Mouse (Mus musculus): ENCODE data around the gene Lce1f. TPM values are rescaled to one million over a fixed set of nuclear protein-coding genes. Genes with fewer than 3 reads are reported as not detected.

Gene Lce1f
- polyA plus RNA-seq, 1 experiment from 2014 or later = not detected

- Histone ChIP-seq H3K9me3 (no peaks in the 10 kb centered on the region), H3K4me2 (replicated peaks) (no peak within 1 kb of the TSS), H3K27me3 (no peaks in the 10 kb centered on the region), H3K9ac (replicated peaks) (no peak within 1 kb of the TSS), H3K27ac (replicated peaks) (no peak within 1 kb of the TSS), H3K4me1 (no peaks in the 10 kb centered on the region), H3K36me3 (no peaks in the 10 kb centered on the region), H3K4me3 (no peak within 1 kb of the TSS)
- ATAC-seq (ENCODE audit: low FRiP score, low read depth) = no peak
Measured at GRCm38 (mm10) chr3:92670215-92670614, 49.9 kb downstream of the Lce1f start, which contains the start of gene Lce1a2. Lce1a2 (minus strand) TSS chr3:92670315.

Other genes with a start within 250 kb of the Lce1f start
- gene Sprr1a, start 234.5 kb downstream of the Lce1f start, polyA plus RNA-seq (2016; fragmentation: Nextera tagmentation; extraction: Ambion mirVana) = not detected in 2 replicates
- gene Sprr4, start 219.9 kb downstream of the Lce1f start, polyA plus RNA-seq (2016; fragmentation: Nextera tagmentation; extraction: Ambion mirVana) = not detected in 2 replicates
- gene 2310046K23Rik, start 185.8 kb downstream of the Lce1f start, polyA plus RNA-seq (2016; fragmentation: Nextera tagmentation; extraction: Ambion mirVana) = not detected in 2 replicates
- gene Ivl, start 146.6 kb downstream of the Lce1f start, polyA plus RNA-seq (2016; fragmentation: Nextera tagmentation; extraction: Ambion mirVana) = not detected in 2 replicates
- gene Smcp, start 131.4 kb downstream of the Lce1f start, polyA plus RNA-seq (2016; fragmentation: Nextera tagmentation; extraction: Ambion mirVana) = not detected in 2 replicates
- not detected in 2 replicates for gene 2210017I01Rik, start 112.9 kb downstream of the Lce1f start, polyA plus RNA-seq (2016; fragmentation: Nextera tagmentation; extraction: Ambion mirVana)
- gene Lce6a, start 98.7 kb downstream of the Lce1f start, polyA plus RNA-seq (2016; fragmentation: Nextera tagmentation; extraction: Ambion mirVana) = not detected in 2 replicates
- gene Lce1a1, start 72.0 kb downstream of the Lce1f start, polyA plus RNA-seq (2016; fragmentation: Nextera tagmentation; extraction: Ambion mirVana) = not detected in 2 replicates
- gene Lce1b, start 63.4 kb downstream of the Lce1f start, polyA plus RNA-seq (2016; fragmentation: Nextera tagmentation; extraction: Ambion mirVana) = not detected in 2 replicates
- gene Lce1a2, start 50.0 kb downstream of the Lce1f start, polyA plus RNA-seq (2016; fragmentation: Nextera tagmentation; extraction: Ambion mirVana) = not detected in 2 replicates
- not detected in 2 replicates for gene Lce1c, start 41.1 kb downstream of the Lce1f start, polyA plus RNA-seq (2016; fragmentation: Nextera tagmentation; extraction: Ambion mirVana)
- not detected in 2 replicates for gene Lce1d, start 33.1 kb downstream of the Lce1f start, polyA plus RNA-seq (2016; fragmentation: Nextera tagmentation; extraction: Ambion mirVana)
- not detected in 2 replicates for gene Lce1e, start 11.3 kb downstream of the Lce1f start, polyA plus RNA-seq (2016; fragmentation: Nextera tagmentation; extraction: Ambion mirVana)
- not detected in 2 replicates for gene Gm38119, start 18.7 kb upstream of the Lce1f start, polyA plus RNA-seq (2016; fragmentation: Nextera tagmentation; extraction: Ambion mirVana)
- not detected in 2 replicates for gene Lce1g, start 32.0 kb upstream of the Lce1f start, polyA plus RNA-seq (2016; fragmentation: Nextera tagmentation; extraction: Ambion mirVana)
- gene Lce1h, start 44.7 kb upstream of the Lce1f start, polyA plus RNA-seq (2016; fragmentation: Nextera tagmentation; extraction: Ambion mirVana) = not detected in 2 replicates
- gene Lce1i, start 58.5 kb upstream of the Lce1f start, polyA plus RNA-seq (2016; fragmentation: Nextera tagmentation; extraction: Ambion mirVana) = not detected in 2 replicates
- not detected in 2 replicates for gene Lce1j, start 70.2 kb upstream of the Lce1f start, polyA plus RNA-seq (2016; fragmentation: Nextera tagmentation; extraction: Ambion mirVana)
- gene Lce1k, start 87.5 kb upstream of the Lce1f start, polyA plus RNA-seq (2016; fragmentation: Nextera tagmentation; extraction: Ambion mirVana) = not detected in 2 replicates
- not detected in 2 replicates for gene Kprp, start 106.9 kb upstream of the Lce1f start, polyA plus RNA-seq (2016; fragmentation: Nextera tagmentation; extraction: Ambion mirVana)
- gene Lce1l, start 130.9 kb upstream of the Lce1f start, polyA plus RNA-seq (2016; fragmentation: Nextera tagmentation; extraction: Ambion mirVana) = not detected in 2 replicates
- not detected in 2 replicates for gene 2310050C09Rik, start 149.9 kb upstream of the Lce1f start, polyA plus RNA-seq (2016; fragmentation: Nextera tagmentation; extraction: Ambion mirVana)
- not detected in 2 replicates for gene Lce3a, start 205.9 kb upstream of the Lce1f start, polyA plus RNA-seq (2016; fragmentation: Nextera tagmentation; extraction: Ambion mirVana)
- not detected in 2 replicates for gene Lce3b, start 212.6 kb upstream of the Lce1f start, polyA plus RNA-seq (2016; fragmentation: Nextera tagmentation; extraction: Ambion mirVana)
- gene Lce3c, start 224.1 kb upstream of the Lce1f start, polyA plus RNA-seq (2016; fragmentation: Nextera tagmentation; extraction: Ambion mirVana) = not detected in 2 replicates
- not detected in 2 replicates for gene Lce3d, start 237.0 kb upstream of the Lce1f start, polyA plus RNA-seq (2016; fragmentation: Nextera tagmentation; extraction: Ambion mirVana)
- not detected in 2 replicates for gene Lce3e, start 246.7 kb upstream of the Lce1f start, polyA plus RNA-seq (2016; fragmentation: Nextera tagmentation; extraction: Ambion mirVana)